Mouse (Mus musculus) lung, postnatal 25 days (tissue): ENCODE measurements at regions not wholly inside any gene's neighbourhood (a gene's known extent, or its start where the extent isn't known, plus 50 kb on each side); places are given as distances from the start of the nearest gene placed in this dataset.

Source experiments
- DNase-seq: peaks from one replicate; pipeline ENCODE4 v3.0.0; 2022; ENCODE audit warnings: low spot score

GRCm38 (mm10) chr3:149324088-149324487, 333.7 kb upstream of the Adgrl2 start:
- no peak for DNase-seq

- no peak for DNase-seq
These were observed 328.4 kb upstream of the Adgrl2 start for GRCm38 (mm10) chr3:149318728-149319127.

GRCm38 (mm10) chr3:149314258-149314657, 323.9 kb upstream of the Adgrl2 start:
- no peak for DNase-seq

GRCm38 (mm10) chr3:149313217-149313616, 322.9 kb upstream of the Adgrl2 start:
- DNase-seq = no peak

GRCm38 (mm10) chr3:149311576-149311975, 321.2 kb upstream of the Adgrl2 start:
- DNase-seq = no peak

GRCm38 (mm10) chr3:149306709-149307108, 316.4 kb upstream of the Adgrl2 start:
- DNase-seq = no peak

- DNase-seq = no peak
These were observed 315.9 kb upstream of the Adgrl2 start for GRCm38 (mm10) chr3:149306291-149306690.

GRCm38 (mm10) chr3:149305440-149305839, 315.1 kb upstream of the Adgrl2 start:
- DNase-seq = no peak

- DNase-seq = peak; percentile 11
These were observed 314.7 kb upstream of the Adgrl2 start for GRCm38 (mm10) chr3:149305011-149305413.

- peak; percentile 14 for DNase-seq
These were observed 313.1 kb upstream of the Adgrl2 start for GRCm38 (mm10) chr3:149303418-149303817.

GRCm38 (mm10) chr3:149300002-149300401, 309.6 kb upstream of the Adgrl2 start:
- DNase-seq = no peak

- no peak for DNase-seq
These were observed 306.1 kb upstream of the Adgrl2 start for GRCm38 (mm10) chr3:149296419-149296962.

- no peak for DNase-seq
These were observed 305.6 kb upstream of the Adgrl2 start for GRCm38 (mm10) chr3:149295942-149296341.

- no peak for DNase-seq
These were observed 305.0 kb upstream of the Adgrl2 start for GRCm38 (mm10) chr3:149295257-149295831.

GRCm38 (mm10) chr3:149294445-149294844, 304.1 kb upstream of the Adgrl2 start:
- DNase-seq = peak; percentile 56

GRCm38 (mm10) chr3:149292459-149292858, 302.1 kb upstream of the Adgrl2 start:
- no peak for DNase-seq

- DNase-seq = no peak
These were observed 301.1 kb upstream of the Adgrl2 start for GRCm38 (mm10) chr3:149291473-149291872.

GRCm38 (mm10) chr3:149290228-149290627, 299.9 kb upstream of the Adgrl2 start:
- no peak for DNase-seq

- no peak for DNase-seq
These were observed 296.7 kb upstream of the Adgrl2 start for GRCm38 (mm10) chr3:149287080-149287479.

- DNase-seq = no peak
These were observed 294.6 kb upstream of the Adgrl2 start for GRCm38 (mm10) chr3:149284976-149285375.

GRCm38 (mm10) chr3:149280807-149281789, 290.7 kb upstream of the Adgrl2 start:
- DNase-seq = no peak

- DNase-seq = no peak
These were observed 289.0 kb upstream of the Adgrl2 start for GRCm38 (mm10) chr3:149279338-149279737.

- DNase-seq = no peak
These were observed 287.5 kb upstream of the Adgrl2 start for GRCm38 (mm10) chr3:149277812-149278211.
